Mouse (Mus musculus) cerebellum, adult 2 months (tissue): ENCODE measurements around the gene Phlpp1.

ENCODE experiments used
- CTCF ChIP-seq: fragments of 200-500 bp; IDR thresholded peaks from 2 replicates; pipeline ENCODE4 v1.5.1; 2011; ENCODE audit warnings: low read depth, mild to moderate bottlenecking, control low read depth, low read length, moderate library complexity, borderline replicate concordance; ENCODE audit not compliant: insufficient read depth
- POLR2A ChIP-seq: fragments of 200-500 bp; IDR thresholded peaks from 2 replicates; pipeline ENCODE4 v1.6.1; 2011; ENCODE audit warnings: low read length, control low read depth, borderline replicate concordance; ENCODE audit not compliant: insufficient read depth

- TF ChIP-seq POLR2A (no peak), CTCF (no peak)
These were observed 108.0 kb downstream of the Phlpp1 start for GRCm38 (mm10) chr1:106279404-106280123.
